Mouse (Mus musculus): ENCODE measurements around the gene Olfr1306. TPM values are rescaled to one million over a fixed set of nuclear protein-coding genes. Genes with fewer than 3 reads are reported as not detected.

Gene Olfr1306
- not detected in 2 replicates for polyA plus RNA-seq (2015; fragmentation: Nextera tagmentation; extraction: Ambion mirVana)

GRCm38 (mm10) chr2:111916171-111916570 lies at the start of gene Olfr1306:
Gene Olfr1306 (minus strand): TSS chr2:111916271.
- no peak within 1 kb of the TSS for H3K27ac ChIP-seq
- 79% methylated on average over 1 of the region's 1 CpGs for WGBS
- 0 out of 2 replicates have a peak, but pooled peaks cover 3% of the 10 kb centered on the region for H3K9me3 ChIP-seq
- H3K27me3 ChIP-seq = no peaks in the 10 kb centered on the region
- H3K4me2 ChIP-seq (replicated peaks) = no peak within 1 kb of the TSS
- H3K4me3 ChIP-seq = no peak within 1 kb of the TSS
- ATAC-seq (ENCODE audit: low FRiP score, low read depth) = no peak
- no peaks in the 10 kb centered on the region for H3K36me3 ChIP-seq
- H3K4me1 ChIP-seq = no peaks in the 10 kb centered on the region
- H3K9ac ChIP-seq = no peak within 1 kb of the TSS

- Histone ChIP-seq H3K9ac (no peak within 1 kb of the TSS), H3K27ac (no peak within 1 kb of the TSS), H3K27me3 (no peaks in the 10 kb centered on the region), H3K4me2 (replicated peaks) (no peak within 1 kb of the TSS), H3K4me3 (no peak within 1 kb of the TSS), H3K9me3 (no peaks in the 10 kb centered on the region), H3K4me1 (no peaks in the 10 kb centered on the region), H3K36me3 (no peaks in the 10 kb centered on the region)
- ATAC-seq (ENCODE audit: low FRiP score, low read depth) = no peak
- 59% methylated on average over 1 of the region's 1 CpGs for WGBS
These were observed 48.8 kb upstream of the Olfr1306 start, which contains the start of gene Olfr1308 for GRCm38 (mm10) chr2:111964844-111965243. Gene Olfr1308 (minus strand): TSS chr2:111964944.

GRCm38 (mm10) chr2:111949340-111949739 lies 33.3 kb upstream of the Olfr1306 start, which contains the start of gene Olfr1307:
Gene Olfr1307 (minus strand): TSS chr2:111949440.
- ATAC-seq (ENCODE audit: low FRiP score, low read depth) = no peak
- no peak within 1 kb of the TSS for H3K4me2 ChIP-seq (replicated peaks)
- no peak within 1 kb of the TSS for H3K27ac ChIP-seq
- H3K9ac ChIP-seq = no peak within 1 kb of the TSS
- H3K4me3 ChIP-seq = no peak within 1 kb of the TSS
- H3K9me3 ChIP-seq = no peaks in the 10 kb centered on the region
- no peaks in the 10 kb centered on the region for H3K4me1 ChIP-seq
- no peaks in the 10 kb centered on the region for H3K36me3 ChIP-seq
- no peaks in the 10 kb centered on the region for H3K27me3 ChIP-seq
- 85% methylated on average over 1 of the region's 1 CpGs for WGBS

GRCm38 (mm10) chr2:111877049-111877448 lies 39.0 kb downstream of the Olfr1306 start, which contains the start of gene Olfr1305:
Gene Olfr1305 (minus strand): TSS chr2:111877149.
- no peak within 1 kb of the TSS for H3K27ac ChIP-seq
- no peaks in the 10 kb centered on the region for H3K36me3 ChIP-seq
- no peaks in the 10 kb centered on the region for H3K27me3 ChIP-seq
- ATAC-seq (ENCODE audit: low FRiP score, low read depth) = no peak
- no peak within 1 kb of the TSS for H3K4me2 ChIP-seq (replicated peaks)
- 82% methylated on average over 2 of the region's 2 CpGs for WGBS
- no peak within 1 kb of the TSS for H3K4me3 ChIP-seq
- no peaks in the 10 kb centered on the region for H3K4me1 ChIP-seq
- H3K9me3 ChIP-seq = no peaks in the 10 kb centered on the region
- no peak within 1 kb of the TSS for H3K9ac ChIP-seq

Other genes starting within 250 kb of the Olfr1306 start
- not detected in 2 replicates for gene Olfr1301, start 165.3 kb downstream of the Olfr1306 start, polyA plus RNA-seq (2015; fragmentation: Nextera tagmentation; extraction: Ambion mirVana)
- gene Olfr1302, start 138.8 kb downstream of the Olfr1306 start, polyA plus RNA-seq (2015; fragmentation: Nextera tagmentation; extraction: Ambion mirVana) = not detected in 2 replicates
- gene Olfr1303, start 95.9 kb downstream of the Olfr1306 start, polyA plus RNA-seq (2015; fragmentation: Nextera tagmentation; extraction: Ambion mirVana) = not detected in 2 replicates
- not detected in 2 replicates for gene Olfr1305, start 39.1 kb downstream of the Olfr1306 start, polyA plus RNA-seq (2015; fragmentation: Nextera tagmentation; extraction: Ambion mirVana)
- 0.01 TPM in 1 of 2 replicates, not detected in the other for gene Olfr1307, start 33.2 kb upstream of the Olfr1306 start, polyA plus RNA-seq (2015; fragmentation: Nextera tagmentation; extraction: Ambion mirVana)
- not detected in 2 replicates for gene Olfr1308, start 48.7 kb upstream of the Olfr1306 start, polyA plus RNA-seq (2015; fragmentation: Nextera tagmentation; extraction: Ambion mirVana)
- not detected in 2 replicates for gene Olfr1309, start 74.0 kb upstream of the Olfr1306 start, polyA plus RNA-seq (2015; fragmentation: Nextera tagmentation; extraction: Ambion mirVana)
- not detected in 2 replicates for gene Olfr1310, start 96.4 kb upstream of the Olfr1306 start, polyA plus RNA-seq (2015; fragmentation: Nextera tagmentation; extraction: Ambion mirVana)
- not detected in 2 replicates for gene Olfr1311, start 108.1 kb upstream of the Olfr1306 start, polyA plus RNA-seq (2015; fragmentation: Nextera tagmentation; extraction: Ambion mirVana)
- gene Olfr1312, start 134.0 kb upstream of the Olfr1306 start, polyA plus RNA-seq (2015; fragmentation: Nextera tagmentation; extraction: Ambion mirVana) = not detected in 2 replicates
- not detected in 2 replicates for gene Olfr1313, start 161.6 kb upstream of the Olfr1306 start, polyA plus RNA-seq (2015; fragmentation: Nextera tagmentation; extraction: Ambion mirVana)
- gene Olfr1314, start 180.5 kb upstream of the Olfr1306 start, polyA plus RNA-seq (2015; fragmentation: Nextera tagmentation; extraction: Ambion mirVana) = not detected in 2 replicates
- gene Olfr1315-ps1, start 199.2 kb upstream of the Olfr1306 start, polyA plus RNA-seq (2015; fragmentation: Nextera tagmentation; extraction: Ambion mirVana) = not detected in 2 replicates
- gene Olfr1316, start 218.7 kb upstream of the Olfr1306 start, polyA plus RNA-seq (2015; fragmentation: Nextera tagmentation; extraction: Ambion mirVana) = not detected in 2 replicates
- not detected in 2 replicates for gene Olfr1317, start 224.1 kb upstream of the Olfr1306 start, polyA plus RNA-seq (2015; fragmentation: Nextera tagmentation; extraction: Ambion mirVana)
- gene Olfr1318, start 237.9 kb upstream of the Olfr1306 start, polyA plus RNA-seq (2015; fragmentation: Nextera tagmentation; extraction: Ambion mirVana) = 0.08 TPM in 1 of 2 replicates, not detected in the other

Measured in limb, embryonic 13.5 days (tissue).